Mouse (Mus musculus): ENCODE measurements around the gene Mef2b. TPM values are rescaled to one million over a fixed set of nuclear protein-coding genes. Genes with fewer than 3 reads are reported as not detected.

Mef2b gene
- polyA plus RNA-seq, 1 experiment, result 0.05 TPM

DNA sequence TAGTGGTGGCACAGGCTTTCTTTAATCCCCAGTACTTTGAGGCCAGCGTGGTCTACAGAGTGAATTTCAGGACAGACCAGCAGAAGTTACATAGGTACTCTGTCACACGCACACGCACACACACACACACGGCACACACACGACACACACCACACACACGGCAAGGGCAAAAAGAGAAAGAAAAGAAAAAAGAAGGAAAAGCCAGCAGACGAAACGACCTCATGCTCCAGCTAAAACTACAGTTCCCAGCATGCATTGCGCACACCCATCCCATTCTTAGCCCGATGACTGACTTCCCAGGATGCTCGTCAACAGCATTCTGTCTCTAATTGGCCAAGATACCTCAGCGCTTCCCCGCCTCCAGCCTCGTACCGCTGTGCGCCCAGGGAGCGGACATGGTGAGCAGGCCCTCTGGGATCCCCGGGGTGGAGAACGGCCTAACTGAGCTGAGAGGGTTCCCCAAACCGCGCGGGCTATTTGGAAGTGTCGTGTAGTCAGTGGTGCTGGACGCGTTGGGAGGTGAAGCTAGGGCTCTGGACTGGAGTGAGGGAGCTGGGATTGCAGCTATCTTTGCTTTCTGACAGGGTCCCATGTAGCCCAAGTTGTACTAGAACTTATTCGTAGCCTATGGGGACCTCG lies 32.7 kb downstream of the Mef2b start, which contains the start of gene Tmem161a:
Gene Tmem161a, plus strand, starts transcription at position 314 of the 639 bp plus-strand sequence.
- Histone ChIP-seq H3K4me3 (ENCODE audit: insufficient read depth, poor library complexity, severe bottlenecking) (peak within 1 kb of the TSS; percentile 50), H3K27me3 (ENCODE audit: control insufficient read depth, insufficient read depth, insufficient read length) (no peaks in the 10 kb centered on the region), H3K79me2 (ENCODE audit: control insufficient read depth, insufficient read depth) (peaks cover 26% of the 10 kb centered on the region), H3K79me3 (ENCODE audit: low read depth) (peaks cover 6% of the 10 kb centered on the region), H3K36me3 (ENCODE audit: control insufficient read depth, insufficient read depth) (peaks cover 2% of the 10 kb centered on the region), H3ac (ENCODE audit: control insufficient read depth, insufficient read length, low read depth) (peak within 1 kb of the TSS; percentile 86)
- TF ChIP-seq MYOD1 (IDR thresholded peaks at IDR 0.05; ENCODE audit: control insufficient read depth, insufficient read length, low read depth), result no peak
- no peak for TF ChIP-seq FOSL1 (IDR thresholded peaks at IDR 0.05; ENCODE audit: insufficient read depth, low read length, poor library complexity, severe bottlenecking)
- TF ChIP-seq MYOG (IDR thresholded peaks at IDR 0.05; ENCODE audit: control insufficient read depth, extremely low read depth, insufficient read length), result no peak
- TF ChIP-seq MAX (IDR thresholded peaks at IDR 0.05), result peak; percentile 47

DNA sequence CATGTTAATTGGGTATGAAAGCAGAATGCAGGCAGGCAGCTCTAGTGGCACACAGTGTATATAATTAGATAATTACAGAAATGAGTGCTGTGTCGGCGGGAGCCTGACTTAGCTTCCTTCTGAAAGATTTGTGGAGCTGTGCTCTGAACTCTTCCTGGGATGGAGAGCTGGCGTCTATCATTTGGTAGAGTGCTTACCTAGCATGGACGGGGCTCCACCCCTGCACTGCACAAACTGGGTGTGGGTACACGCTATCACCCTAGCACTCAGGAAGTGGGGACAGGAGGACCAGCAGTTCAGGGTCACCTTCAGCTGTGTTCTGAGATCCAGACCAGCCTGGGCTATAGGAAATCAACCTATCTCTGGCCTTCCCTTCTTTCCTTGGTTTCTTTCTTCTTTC lies 33.8 kb downstream of the Mef2b start:
- Histone ChIP-seq H3K27me3 (ENCODE audit: control insufficient read depth, insufficient read depth, insufficient read length) (no peaks in the 10 kb centered on the region), H3K79me2 (ENCODE audit: control insufficient read depth, insufficient read depth) (peaks cover 26% of the 10 kb centered on the region), H3K4me3 (ENCODE audit: insufficient read depth, poor library complexity, severe bottlenecking) (no peak overlapping the region), H3K36me3 (ENCODE audit: control insufficient read depth, insufficient read depth) (peaks cover 4% of the 10 kb centered on the region), H3K79me3 (ENCODE audit: low read depth) (peaks cover 6% of the 10 kb centered on the region), H3ac (ENCODE audit: control insufficient read depth, insufficient read length, low read depth) (no peak overlapping the region)
- no peak for TF ChIP-seq USF1 (IDR thresholded peaks at IDR 0.05; ENCODE audit: low read depth)
- TF ChIP-seq FOSL1 (IDR thresholded peaks at IDR 0.05; ENCODE audit: insufficient read depth, low read length, poor library complexity, severe bottlenecking), result no peak
- no peak for TF ChIP-seq MAX (IDR thresholded peaks at IDR 0.05)
- TF ChIP-seq CTCF (IDR thresholded peaks at IDR 0.05; ENCODE audit: control insufficient read depth, insufficient read depth, insufficient read length), result no peak
- TF ChIP-seq CEBPB (IDR thresholded peaks at IDR 0.05; ENCODE audit: low read depth), result no peak
- TF ChIP-seq MYOD1 (IDR thresholded peaks at IDR 0.05; ENCODE audit: control insufficient read depth, insufficient read length, low read depth), result no peak
- no peak for TF ChIP-seq MYOG (IDR thresholded peaks at IDR 0.05; ENCODE audit: control insufficient read depth, extremely low read depth, insufficient read length)

DNA sequence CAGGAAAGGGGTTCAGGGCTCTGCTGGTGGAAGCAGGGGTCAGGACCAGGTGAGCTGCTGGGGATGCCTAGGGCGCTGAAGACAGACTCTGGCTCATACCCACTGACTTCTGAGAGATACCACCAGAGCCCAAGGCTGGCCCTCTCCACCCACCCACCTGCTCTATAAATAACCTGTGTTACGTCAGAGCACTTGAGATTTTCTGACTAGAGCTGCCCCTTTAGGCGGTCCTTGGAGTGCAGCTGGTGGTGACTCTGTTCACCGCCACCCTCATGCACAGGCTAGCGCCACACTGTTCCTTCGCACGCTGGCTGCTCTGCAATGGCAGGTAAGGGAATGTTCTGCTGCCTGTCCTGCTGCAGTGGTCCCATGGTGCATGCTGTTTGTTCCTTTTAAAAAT lies 34.6 kb downstream of the Mef2b start:
- Histone ChIP-seq H3K27me3 (ENCODE audit: control insufficient read depth, insufficient read depth, insufficient read length) (no peaks in the 10 kb centered on the region), H3K79me2 (ENCODE audit: control insufficient read depth, insufficient read depth) (peaks cover 26% of the 10 kb centered on the region), H3ac (ENCODE audit: control insufficient read depth, insufficient read length, low read depth) (no peak overlapping the region), H3K79me3 (ENCODE audit: low read depth) (peaks cover 6% of the 10 kb centered on the region), H3K36me3 (ENCODE audit: control insufficient read depth, insufficient read depth) (peaks cover 8% of the 10 kb centered on the region), H3K4me3 (ENCODE audit: insufficient read depth, poor library complexity, severe bottlenecking) (no peak overlapping the region)
- no peak for TF ChIP-seq MYOD1 (IDR thresholded peaks at IDR 0.05; ENCODE audit: control insufficient read depth, insufficient read length, low read depth)
- no peak for TF ChIP-seq FOSL1 (IDR thresholded peaks at IDR 0.05; ENCODE audit: insufficient read depth, low read length, poor library complexity, severe bottlenecking)
- no peak for TF ChIP-seq USF1 (IDR thresholded peaks at IDR 0.05; ENCODE audit: low read depth)
- no peak for TF ChIP-seq MYOG (IDR thresholded peaks at IDR 0.05; ENCODE audit: control insufficient read depth, extremely low read depth, insufficient read length)
- no peak for TF ChIP-seq MAX (IDR thresholded peaks at IDR 0.05)
- TF ChIP-seq CTCF (IDR thresholded peaks at IDR 0.05; ENCODE audit: control insufficient read depth, insufficient read depth, insufficient read length), result no peak
- TF ChIP-seq CEBPB (IDR thresholded peaks at IDR 0.05; ENCODE audit: low read depth), result no peak

DNA sequence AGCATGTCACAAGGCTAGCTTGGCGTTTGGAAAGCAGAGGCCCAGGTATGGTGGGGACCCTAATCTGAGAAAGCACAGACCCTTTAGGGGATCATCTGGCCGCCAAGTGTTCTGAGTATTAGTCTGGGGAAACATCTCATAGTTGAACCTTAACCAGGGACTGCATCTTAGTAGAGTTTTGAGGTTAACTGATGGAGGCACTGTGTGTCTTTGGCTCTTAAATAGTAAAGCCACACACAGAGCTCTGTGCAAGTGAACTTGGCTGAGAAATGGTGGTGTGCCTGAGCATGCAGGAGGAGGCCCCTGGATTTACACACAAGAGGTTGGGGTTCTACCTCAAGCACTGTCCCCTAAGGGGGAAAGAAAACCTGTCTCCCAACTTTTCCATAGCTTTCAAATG lies 38.7 kb downstream of the Mef2b start:
- Histone ChIP-seq H3K79me2 (ENCODE audit: control insufficient read depth, insufficient read depth) (peaks cover 16% of the 10 kb centered on the region), H3K4me3 (ENCODE audit: insufficient read depth, poor library complexity, severe bottlenecking) (no peak overlapping the region), H3ac (ENCODE audit: control insufficient read depth, insufficient read length, low read depth) (no peak overlapping the region), H3K79me3 (ENCODE audit: low read depth) (peaks cover 3% of the 10 kb centered on the region), H3K27me3 (ENCODE audit: control insufficient read depth, insufficient read depth, insufficient read length) (no peaks in the 10 kb centered on the region), H3K36me3 (ENCODE audit: control insufficient read depth, insufficient read depth) (peaks cover 12% of the 10 kb centered on the region)
- TF ChIP-seq MYOG (IDR thresholded peaks at IDR 0.05; ENCODE audit: control insufficient read depth, extremely low read depth, insufficient read length) (no peak), CEBPB (IDR thresholded peaks at IDR 0.05; ENCODE audit: low read depth) (no peak), FOSL1 (IDR thresholded peaks at IDR 0.05; ENCODE audit: insufficient read depth, low read length, poor library complexity, severe bottlenecking) (no peak), MAX (IDR thresholded peaks at IDR 0.05) (no peak), USF1 (IDR thresholded peaks at IDR 0.05; ENCODE audit: low read depth) (no peak), MYOD1 (IDR thresholded peaks at IDR 0.05; ENCODE audit: control insufficient read depth, insufficient read length, low read depth) (no peak), CTCF (IDR thresholded peaks at IDR 0.05; ENCODE audit: control insufficient read depth, insufficient read depth, insufficient read length) (no peak)

DNA sequence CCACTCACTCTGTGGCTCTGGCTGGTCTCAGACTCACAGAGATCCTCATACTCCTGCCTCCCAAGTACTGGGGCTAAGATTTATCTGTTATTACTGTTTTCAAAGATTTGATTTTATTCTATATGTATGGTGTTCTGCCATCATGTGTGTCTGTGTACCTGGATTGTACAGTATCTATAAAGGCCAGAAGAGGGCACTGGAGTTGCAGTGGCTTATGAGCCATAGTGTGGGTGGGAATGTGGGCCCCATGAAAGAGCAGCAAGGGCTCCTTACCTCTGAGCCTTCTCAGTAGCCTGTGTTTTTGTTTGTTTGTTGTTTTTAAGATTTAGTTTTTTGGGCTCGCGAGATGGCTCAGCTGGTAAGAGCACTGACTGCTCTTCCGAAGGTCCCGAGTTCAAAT lies 39.6 kb downstream of the Mef2b start:
- Histone ChIP-seq H3K79me2 (ENCODE audit: control insufficient read depth, insufficient read depth) (peaks cover 8% of the 10 kb centered on the region), H3K4me3 (ENCODE audit: insufficient read depth, poor library complexity, severe bottlenecking) (no peak overlapping the region), H3K36me3 (ENCODE audit: control insufficient read depth, insufficient read depth) (peaks cover 12% of the 10 kb centered on the region), H3K79me3 (ENCODE audit: low read depth) (no peaks in the 10 kb centered on the region), H3K27me3 (ENCODE audit: control insufficient read depth, insufficient read depth, insufficient read length) (no peaks in the 10 kb centered on the region), H3ac (ENCODE audit: control insufficient read depth, insufficient read length, low read depth) (no peak overlapping the region)
- no peak for TF ChIP-seq MAX (IDR thresholded peaks at IDR 0.05)
- TF ChIP-seq MYOG (IDR thresholded peaks at IDR 0.05; ENCODE audit: control insufficient read depth, extremely low read depth, insufficient read length), result no peak
- TF ChIP-seq CTCF (IDR thresholded peaks at IDR 0.05; ENCODE audit: control insufficient read depth, insufficient read depth, insufficient read length), result no peak
- TF ChIP-seq FOSL1 (IDR thresholded peaks at IDR 0.05; ENCODE audit: insufficient read depth, low read length, poor library complexity, severe bottlenecking), result no peak
- no peak for TF ChIP-seq MYOD1 (IDR thresholded peaks at IDR 0.05; ENCODE audit: control insufficient read depth, insufficient read length, low read depth)
- no peak for TF ChIP-seq USF1 (IDR thresholded peaks at IDR 0.05; ENCODE audit: low read depth)
- TF ChIP-seq CEBPB (IDR thresholded peaks at IDR 0.05; ENCODE audit: low read depth), result no peak

Data from C2C12 (cell line).